Mouse (Mus musculus) inflammation-experienced regulatory T-cells, adult 6 months (primary cell): Measurements from ENCODE around the gene Tmcc1. TPM values are rescaled to one million over a fixed set of nuclear protein-coding genes. Genes with fewer than 3 reads are reported as not detected.
"Not testable (repeated sequence)": the region's sequence is repeated elsewhere in the genome, so short reads cannot be mapped to it uniquely, and the experiment has no call there.

Experiments used
- ATAC-seq: one replicate; pipeline ENCODE4 v1.8.0; 2017
- polyA plus RNA-seq, 3 experiments: library from polyadenylated mRNA; unstranded; fragments of 100-300 nt; shearing (Covaris generic); gene quantifications; one replicate each; pipeline ENCODE4 v1.2.1; 2017

Gene Tmcc1
- polyA plus RNA-seq, result 10 to 100 TPM; 12.9 to 43.8 (median 31.4) TPM

DNA sequence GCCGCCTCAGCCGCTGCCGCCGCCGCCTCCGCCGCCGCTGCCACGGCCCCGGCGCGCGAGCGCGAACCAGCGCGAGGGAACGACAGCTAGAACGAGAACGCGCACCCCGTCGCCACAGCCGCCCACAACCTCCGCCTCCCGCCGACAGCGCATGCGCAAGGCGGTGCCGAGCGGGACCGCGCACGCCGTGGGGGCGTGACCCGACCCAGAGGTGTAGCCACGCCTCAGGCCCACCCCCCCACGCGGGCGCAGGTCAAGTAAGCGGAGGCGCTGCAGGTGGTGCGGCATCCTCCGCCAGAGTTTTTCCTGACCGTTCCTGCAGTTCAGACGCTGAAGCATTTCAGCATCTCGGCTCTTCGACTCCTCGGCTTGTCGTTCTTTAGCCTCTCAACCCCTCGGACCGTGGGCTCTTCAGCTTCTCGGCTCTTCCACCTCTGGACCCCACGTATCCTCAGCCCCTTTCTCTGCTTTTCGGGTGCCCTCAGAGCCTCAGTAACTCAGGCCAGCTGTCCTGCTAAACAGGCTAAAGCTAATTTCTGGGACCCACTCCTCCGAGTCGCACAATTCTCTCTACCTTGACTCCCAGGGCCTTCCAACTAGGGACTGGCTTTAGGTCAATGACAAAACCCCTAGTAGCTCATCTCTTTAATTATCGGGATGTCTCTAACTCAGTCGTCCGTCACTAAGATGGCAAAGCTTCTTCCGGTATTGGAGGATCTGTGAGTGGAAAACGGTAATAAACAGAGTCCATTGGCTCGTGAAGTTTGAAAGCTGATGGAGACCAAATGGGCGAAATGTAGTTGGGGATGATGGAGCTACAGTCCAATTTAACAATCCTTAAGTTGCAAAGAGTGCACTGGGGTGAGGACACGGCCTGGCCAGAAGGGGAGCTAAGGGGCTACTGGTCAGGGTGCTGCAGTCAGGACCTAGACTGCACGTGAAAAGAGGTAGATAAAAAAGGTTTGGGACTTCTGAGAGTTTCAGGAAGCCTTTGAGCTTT is at the start of gene Tmcc1:
Gene Tmcc1 (minus strand): TSS at position 93 of the 1,000 bp plus-strand sequence.
- peak; percentile 86 for ATAC-seq

DNA sequence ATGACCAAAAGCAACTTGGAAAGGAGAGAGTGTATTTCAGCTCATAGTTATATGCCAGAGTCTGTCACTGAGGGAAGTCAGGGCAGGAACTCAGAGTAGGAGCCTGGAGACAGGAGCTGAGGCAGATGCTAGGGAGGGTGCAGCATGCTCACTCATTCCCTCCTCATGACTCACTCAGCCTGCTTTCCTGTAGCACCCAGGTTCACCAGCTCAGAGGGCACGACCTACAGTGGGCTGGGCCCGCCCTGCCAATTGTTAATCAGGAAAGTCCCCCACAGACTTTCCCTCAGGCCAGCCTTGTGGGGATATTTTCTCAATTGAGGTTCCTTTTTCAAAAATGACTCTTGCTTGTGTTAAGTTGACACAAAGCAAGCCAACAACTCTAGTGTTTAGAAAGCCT is 47.1 kb upstream of the Tmcc1 start:
- no peak for ATAC-seq

DNA sequence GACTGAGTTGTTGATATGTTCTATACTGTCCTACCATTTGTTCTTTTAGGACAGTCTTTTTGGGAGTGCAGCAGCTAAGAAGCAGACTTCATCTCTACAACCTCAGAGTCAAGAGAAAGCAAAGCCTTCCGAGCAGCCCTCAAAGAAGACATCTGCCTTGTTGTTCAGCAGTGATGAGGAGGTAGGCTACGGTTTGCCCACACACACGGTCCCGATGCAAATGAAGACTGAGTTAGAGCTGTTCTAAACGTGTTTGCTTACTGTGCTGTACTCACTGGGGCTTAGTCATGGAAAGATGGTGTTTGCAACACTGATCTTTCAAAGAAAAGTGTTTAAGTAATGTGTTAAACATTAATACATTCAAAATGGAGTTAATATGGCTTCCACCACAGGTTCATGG is 44.8 kb upstream of the Tmcc1 start:
- no peak for ATAC-seq

DNA sequence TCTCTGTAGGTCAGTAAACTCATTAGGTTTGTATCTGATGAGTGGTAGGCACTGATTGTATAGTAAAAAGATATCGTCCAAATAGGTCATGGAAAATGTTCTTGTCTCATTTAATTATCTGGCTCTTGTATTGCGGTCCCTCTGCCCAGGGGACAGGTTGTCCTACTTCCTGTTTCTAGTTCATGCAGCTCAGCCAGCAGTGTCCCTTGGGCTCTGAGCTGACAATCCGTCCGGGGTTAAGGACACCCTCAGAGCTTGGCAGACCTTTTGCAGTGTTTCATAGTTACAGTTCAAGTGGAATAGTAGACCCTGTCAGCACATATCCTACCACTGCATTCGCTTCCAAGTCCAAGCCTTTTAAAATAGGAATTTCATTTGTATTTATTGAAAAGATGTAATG is 42.0 kb upstream of the Tmcc1 start:
- no peak for ATAC-seq

DNA sequence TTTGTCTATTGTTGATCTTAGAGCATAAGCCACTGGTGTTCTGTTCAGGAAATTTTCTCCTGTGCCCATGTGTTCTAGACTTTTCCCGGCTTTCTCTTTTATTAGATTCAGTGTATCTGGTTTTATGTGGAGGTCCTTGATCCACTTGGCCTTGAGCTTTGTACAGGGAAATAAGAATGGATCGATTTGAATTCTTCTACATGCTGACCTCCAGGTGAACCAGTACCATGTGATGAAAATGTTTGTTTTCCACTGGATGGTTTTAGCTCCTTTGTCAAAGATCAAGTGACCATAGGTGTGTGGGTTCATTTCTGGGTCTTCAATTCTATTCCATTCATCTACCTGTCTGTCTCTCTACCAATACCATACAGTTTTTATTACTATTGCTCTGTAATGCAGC is 41.5 kb upstream of the Tmcc1 start:
- not testable (repeated sequence) for ATAC-seq

DNA sequence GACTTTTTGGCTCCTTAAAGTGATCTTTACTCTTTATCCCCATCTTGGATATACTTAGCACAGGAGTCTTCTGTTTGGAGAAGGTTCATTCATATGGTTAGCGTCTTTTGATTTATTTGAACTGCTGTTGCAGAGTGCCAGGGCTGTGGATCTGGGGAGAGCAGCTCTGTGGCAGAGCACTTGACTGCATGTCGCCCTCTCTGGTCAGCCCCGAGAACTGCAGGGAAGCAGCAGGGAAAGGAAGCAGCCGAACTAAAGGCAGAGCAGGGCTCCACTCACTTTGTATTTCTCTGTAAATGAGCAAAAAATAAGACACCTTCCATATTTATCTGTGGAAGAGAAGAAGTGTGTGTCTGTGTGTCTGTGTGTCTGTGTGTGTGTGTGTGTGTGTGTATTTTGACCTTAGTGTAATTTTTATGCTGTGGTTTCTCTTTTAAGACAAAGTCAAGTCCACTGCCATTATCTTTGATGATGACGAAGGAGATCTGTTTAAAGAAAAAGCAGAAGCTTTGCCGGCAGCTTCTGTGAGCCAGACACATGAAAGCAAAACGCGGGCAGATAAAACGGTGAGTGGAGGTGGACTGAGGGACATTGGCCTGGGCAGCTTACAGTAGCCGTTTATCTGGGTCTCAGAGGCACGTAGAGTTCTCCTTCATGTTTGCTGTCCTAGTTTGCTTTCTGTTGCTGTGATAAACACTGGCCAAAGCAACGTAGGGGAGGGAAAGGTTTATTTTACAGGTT is 35.7 kb upstream of the Tmcc1 start:
- peak; percentile 85 for ATAC-seq

DNA sequence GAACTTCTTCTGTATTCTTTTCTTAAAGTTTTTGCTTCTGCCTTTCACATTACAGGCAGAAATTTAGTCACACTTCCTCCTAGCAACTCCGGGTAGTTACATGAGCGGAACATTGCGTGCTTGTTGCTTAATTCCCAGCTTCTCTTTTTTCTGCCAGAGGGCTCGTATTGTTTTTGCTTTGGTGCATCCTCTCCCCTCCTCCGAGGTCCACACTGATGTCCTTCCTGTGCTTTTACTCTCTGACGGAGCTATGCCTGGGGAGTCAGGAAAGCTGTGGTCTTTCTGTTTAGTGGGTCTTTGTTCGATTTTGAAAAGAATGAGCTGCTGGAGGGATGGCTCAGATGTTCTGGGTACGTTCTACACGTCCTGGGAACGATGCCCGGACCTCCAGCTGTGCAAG is 34.5 kb upstream of the Tmcc1 start:
- no peak for ATAC-seq

DNA sequence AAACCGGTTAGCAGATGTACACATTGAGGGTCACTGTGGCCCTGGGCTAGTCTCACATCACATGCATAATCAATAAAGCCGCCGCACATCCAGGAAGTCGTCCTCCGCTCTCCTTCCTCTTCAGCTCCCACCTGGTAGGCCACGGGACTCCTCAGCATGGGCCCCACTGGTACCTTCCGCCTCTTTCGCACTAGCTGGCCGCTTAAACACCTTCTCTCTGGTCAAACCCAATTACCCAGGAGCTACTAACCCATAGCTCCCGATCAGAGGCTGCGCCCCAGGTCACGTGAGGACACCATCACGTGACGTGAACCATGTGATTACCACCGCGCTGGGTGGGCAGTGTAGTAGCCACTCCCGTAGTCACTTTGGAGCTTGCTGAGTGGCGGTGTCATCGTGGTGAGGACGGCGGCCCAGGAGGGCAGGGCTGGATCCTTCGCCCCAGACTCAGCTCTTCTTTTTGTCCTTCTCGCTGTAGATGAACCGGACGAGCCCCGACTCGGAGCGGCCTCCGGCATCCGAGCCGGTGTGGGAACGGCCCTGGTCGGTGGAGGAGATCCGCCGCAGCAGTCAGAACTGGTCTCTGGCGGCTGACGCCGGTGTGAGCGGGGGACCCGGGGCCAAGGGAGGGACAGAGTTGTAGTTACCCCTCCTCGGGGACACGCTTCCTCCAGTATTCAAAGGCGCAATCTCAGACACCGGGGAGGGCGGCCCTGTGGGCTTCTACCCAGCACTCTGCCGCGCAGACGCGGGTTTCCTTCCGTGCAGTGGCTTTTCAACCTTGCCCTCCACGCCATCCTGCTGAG is 14.6 kb upstream of the Tmcc1 start, which contains the start of gene Washc2:
Gene Washc2 (plus strand): TSS at position 310 of the 806 bp plus-strand sequence.
- ATAC-seq, result peak; percentile 87

DNA sequence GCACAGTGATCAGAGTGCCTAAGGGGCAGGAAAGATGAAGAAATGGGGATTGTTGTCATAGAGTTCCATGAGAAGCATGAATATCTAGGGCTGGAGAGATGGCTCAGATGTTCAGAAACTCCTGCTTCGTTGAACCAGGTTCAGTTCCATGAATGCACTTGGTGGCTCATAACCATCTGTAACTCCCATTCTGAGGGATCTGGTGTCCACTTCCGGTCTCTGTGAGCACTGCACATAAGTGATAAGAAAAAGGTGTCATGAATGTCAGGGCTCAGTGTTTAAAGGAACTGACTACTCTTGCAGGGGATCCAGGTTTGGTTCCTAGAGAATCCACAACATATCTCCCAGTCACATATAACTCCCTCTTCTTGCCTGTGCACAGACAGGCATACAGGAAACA is 6.4 kb upstream of the Tmcc1 start:
- ATAC-seq, result no peak

DNA sequence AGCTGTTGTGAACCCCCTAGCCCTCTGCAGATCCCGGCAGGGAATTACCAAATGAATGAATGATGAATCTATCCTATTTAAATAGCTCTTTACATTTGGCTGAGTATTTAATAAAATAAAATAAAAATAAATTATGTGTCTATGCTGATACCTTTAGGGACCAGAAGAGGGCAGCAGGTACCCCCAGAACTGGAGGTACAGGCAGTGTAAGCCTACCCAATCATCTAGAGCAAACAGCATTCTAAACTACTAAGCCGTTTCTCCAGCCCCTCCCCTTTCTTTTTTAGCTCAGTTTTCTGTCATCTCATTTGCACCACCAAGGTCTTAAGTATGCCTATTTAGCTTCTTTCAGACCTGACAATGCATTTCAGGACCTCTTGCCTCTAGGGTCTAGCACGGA is 4.9 kb upstream of the Tmcc1 start:
- peak; percentile 47 for ATAC-seq

DNA sequence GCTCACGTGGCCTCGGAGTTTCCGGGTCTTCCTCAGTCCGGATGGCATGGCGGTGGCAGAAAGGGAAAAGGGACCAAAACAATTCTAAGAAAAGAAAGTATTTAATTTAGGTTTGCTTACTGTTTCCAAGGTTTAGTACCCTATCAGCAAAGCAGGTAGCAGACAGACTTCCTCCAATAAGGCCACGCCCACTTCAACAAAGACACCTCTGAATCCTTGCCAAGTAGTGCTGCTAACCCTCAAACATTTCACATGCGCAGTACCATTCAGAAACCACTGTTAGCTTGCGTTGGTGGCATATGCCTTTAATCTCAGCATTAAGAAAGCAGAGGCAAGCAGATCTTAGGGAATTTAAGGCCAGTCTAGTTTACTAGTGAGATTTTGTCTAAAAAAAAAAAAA is 2.5 kb upstream of the Tmcc1 start:
- ATAC-seq, result no peak

DNA sequence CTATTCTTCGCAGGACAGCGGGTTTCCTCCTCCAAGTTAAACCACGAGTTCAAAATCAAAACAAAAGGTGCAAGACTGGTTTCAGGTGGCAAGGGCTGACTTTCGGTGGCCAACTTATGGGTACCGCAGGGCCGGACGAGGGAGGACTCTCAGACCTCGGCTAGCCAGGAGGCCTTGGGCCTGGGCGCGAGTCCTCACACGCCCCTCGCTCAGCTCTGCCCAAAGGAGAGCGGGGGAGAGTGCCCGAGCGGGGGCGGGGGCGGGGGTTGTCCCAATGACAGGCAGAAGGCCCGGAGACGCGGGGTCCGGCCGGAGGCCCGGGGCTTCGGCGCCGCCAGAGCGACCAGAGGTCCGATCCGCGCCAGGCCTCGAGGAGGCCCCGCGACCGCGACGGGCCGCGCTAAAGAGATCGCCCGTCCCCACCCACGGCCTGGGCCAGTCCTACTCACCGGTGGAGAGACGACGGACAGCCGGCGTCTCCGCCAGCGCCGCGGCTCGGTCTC is 426 bp downstream of the Tmcc1 start:
- peak; percentile 1 for ATAC-seq

DNA sequence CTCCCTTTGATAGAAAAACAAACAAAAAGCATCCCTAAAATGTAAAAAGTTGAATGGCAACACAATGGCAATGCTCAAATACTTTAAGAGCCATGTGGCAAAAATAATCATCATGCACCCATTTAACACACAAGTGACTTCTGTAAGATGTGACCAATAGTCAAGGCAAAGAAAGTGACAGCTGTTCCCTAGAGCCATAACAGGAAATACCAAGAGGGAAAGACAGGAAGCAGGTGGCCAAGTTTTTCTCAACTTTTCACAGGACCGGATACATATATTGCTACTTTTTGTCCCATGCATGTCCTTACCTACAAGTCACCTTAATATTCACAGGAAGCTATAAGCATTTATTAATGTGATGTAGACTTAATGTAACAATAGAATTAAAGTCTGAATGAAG is 3.9 kb downstream of the Tmcc1 start:
- ATAC-seq, result no peak

DNA sequence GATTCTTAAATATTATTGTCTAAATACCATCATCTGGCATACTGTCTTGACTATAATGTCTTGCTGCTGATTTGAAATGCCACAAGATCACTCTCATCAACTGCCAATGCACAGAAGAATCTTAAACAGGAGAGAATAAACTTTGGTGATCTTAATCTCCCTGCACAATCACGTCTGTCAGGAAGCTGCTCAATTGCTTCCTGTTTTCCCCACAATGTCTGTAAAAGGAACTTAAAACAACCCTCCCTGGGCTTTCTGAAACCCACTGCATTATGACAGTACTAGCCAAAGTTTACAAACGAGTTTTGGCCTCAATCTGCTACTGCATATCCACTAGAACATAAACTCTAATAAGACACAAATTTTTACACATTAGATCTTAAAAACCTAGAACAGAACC is 6.8 kb downstream of the Tmcc1 start:
- ATAC-seq, result no peak

DNA sequence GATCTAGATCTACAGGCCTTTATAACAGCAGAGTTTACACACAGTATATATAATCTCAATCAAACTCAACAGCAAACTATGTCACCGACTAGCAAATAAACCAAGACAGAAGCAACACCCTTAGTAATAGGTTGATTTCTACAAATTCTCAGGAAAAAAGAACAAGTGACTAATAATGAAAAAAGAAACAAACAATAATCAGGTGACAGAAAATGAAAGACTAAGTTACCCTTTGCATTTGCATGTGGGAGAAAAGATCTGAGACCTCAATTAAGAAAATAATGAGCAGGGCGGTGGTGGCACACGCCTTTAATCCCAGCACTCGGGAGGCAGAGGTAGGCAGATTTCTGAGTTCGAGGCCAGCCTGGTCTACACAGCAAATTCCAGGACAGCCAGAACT is 9.8 kb downstream of the Tmcc1 start:
- peak; percentile 25 for ATAC-seq

DNA sequence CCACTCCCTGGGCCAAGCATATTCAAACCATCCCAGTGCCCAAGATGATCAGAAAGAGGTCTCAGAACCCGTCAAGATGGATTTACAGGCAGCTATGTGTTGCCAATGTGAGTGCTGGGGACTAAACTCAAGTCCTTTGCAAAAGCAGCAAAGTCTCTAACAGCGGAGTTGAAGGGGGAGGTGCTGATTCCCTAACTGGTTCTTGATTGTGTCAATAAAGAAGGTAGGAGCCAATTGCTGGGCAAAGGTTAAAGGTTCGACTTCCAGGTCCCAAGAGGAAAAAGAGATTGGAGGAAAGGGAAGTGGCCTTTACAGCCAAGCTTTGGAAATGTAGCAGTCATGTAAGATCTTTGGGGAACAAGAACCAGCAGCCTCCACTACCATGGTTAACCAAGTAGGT is 12.6 kb downstream of the Tmcc1 start:
- ATAC-seq, result no peak

DNA sequence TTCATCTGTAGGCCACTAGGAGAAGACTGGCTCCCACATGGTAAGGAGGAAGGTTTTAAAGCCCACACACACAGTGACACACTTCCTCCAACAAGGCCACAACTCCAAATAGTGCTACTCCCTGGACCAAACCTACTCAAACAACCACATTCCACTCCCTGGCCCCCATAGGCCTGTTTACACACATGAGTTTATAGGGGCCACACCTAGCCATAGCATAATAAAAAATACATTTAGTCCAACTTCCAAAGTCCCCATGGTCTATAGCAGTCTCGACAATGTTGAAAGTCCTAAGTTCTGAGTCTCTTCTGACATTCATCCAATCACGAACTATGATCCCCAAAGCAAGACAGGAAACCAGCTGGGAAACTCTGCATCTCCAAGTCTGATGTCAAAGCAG is 14.9 kb downstream of the Tmcc1 start:
- ATAC-seq, result no peak

DNA sequence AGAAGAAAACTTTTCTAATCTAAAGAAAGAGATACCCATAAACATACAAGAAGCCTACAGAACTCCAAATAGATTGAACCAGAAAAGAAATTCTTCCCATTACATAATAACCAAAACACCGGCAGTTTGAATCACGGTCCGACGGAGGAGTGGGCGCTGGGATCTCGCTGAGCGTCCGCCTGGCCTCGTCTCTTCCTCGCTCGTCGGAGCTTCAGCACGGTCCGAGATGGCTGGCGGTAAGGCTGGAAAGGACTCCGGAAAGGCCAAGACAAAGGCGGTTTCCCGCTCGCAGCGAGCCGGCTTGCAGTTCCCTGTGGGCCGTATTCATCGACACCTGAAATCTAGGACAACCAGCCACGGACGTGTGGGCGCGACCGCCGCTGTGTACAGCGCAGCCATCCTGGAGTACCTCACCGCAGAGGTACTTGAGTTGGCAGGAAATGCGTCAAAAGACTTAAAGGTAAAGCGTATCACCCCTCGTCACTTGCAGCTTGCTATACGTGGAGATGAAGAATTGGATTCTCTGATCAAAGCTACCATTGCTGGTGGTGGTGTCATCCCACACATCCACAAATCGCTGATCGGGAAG is 19.7 kb downstream of the Tmcc1 start:
- ATAC-seq, result peak; percentile 50

DNA sequence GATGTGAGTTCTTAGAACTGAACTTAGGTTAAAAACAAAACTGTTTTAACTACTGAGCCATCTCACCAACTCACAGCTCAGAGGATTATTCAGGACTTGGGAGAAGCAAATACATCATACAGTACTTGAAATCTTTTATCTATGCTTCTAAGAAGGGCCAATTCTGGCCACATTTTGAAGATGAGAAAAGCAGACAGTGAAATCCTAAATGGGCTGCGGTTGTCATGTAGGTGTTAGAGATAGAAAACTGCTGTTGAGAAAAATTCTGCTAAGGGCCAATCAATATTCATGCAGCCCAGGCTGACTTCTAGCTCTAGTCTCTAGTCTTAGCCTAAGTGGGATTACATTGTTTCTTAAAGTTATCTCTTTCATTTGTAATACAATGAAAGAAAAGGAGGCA is 26.9 kb downstream of the Tmcc1 start:
- no peak for ATAC-seq

DNA sequence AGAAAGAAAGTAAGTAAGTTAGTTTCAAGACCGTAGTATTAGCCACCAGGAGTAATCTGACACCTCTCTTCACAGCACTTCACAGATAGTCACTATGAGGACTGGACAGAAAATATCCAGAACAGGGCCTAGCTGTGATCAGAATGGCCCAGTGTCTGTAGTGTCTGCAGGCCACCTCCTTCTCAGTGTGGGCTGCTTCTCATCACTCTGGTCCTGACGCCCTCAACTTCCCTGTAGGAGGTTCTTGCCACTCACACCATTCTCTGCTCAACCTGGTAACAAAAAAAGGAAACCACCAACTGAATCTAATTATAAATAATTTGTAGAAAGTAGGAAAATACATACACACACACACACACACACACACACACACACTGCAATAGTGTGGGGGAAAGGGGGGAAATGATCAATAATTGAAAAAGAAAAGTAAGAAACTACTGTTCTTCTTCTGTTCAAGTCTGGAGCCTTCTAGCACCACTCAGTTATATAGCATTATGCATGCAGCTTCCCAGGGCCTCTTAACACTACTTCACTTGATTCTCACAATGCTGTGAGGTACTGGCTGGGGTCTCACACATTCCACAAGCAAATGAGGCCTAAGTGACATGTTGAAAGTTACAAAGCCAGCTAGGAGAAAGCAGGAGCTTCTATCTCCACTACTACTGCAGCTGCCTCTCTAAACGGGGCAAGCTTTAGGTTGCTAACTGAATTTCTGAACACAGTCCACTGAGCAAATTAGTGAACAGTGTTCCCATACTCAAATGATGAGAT is 38.2 kb downstream of the Tmcc1 start:
- no peak for ATAC-seq

DNA sequence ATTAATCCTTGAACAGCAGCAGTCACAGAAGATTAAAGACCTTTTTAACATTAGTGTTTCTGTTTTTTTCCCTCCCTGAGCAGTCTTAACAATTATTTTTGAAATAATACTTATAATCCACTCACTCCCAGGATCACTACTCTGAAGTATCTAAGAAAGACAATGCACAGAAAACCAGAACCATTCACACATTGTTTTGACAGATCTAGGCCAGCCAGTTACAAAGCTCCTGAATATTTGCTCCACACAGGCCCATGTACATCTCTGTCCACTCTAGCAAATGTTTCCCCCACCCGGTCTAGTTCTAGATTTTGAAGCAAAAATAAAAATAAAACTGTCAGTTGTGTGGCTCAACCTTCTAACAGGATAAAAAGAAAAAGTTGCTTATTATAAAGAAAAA is 45.9 kb downstream of the Tmcc1 start:
- ATAC-seq, result no peak
